Mouse (Mus musculus) liver, embryonic 14.5 days (tissue): ENCODE results near the gene A930002H24Rik. TPM values are rescaled to one million over a fixed set of nuclear protein-coding genes. Genes with fewer than 3 reads are reported as not detected.
A peak's percentile ranks its signal among the peaks of the same experiment; 100 is the strongest.

Experiments
- ATAC-seq: fragments of 200-750 bp; cut with Nextera tagmentation; 2 replicates; pipeline ENCODE4 v1.8.0; 2017; ENCODE audit warnings: moderate number of reproducible peaks, mild to moderate bottlenecking, moderate library complexity; ENCODE audit not compliant: insufficient read depth
- DNase-seq, 3 experiments: peaks; one replicate each; pipeline ENCODE4 v3.0.0-alpha.2; 2012 to 2013; ENCODE audit warnings: low read depth in 3 of 3, low spot score in 3 of 3
- H3K27ac ChIP-seq: fragments of 300-500 bp; sonication (generic); 2 replicates; pipeline ENCODE4 v1.5.1; 2014; ENCODE audit warnings: moderate library complexity, mild to moderate bottlenecking, control low read depth, inconsistent platforms
- H3K27me3 ChIP-seq: fragments of 300-500 bp; sonication (generic); 2 replicates; pipeline ENCODE4 v1.6.1; 2014; ENCODE audit warnings: mild to moderate bottlenecking, low read length, moderate library complexity; ENCODE audit not compliant: control insufficient read depth, insufficient read depth
- H3K36me3 ChIP-seq: fragments of 300-500 bp; sonication (generic); replicated peaks from 2 replicates; pipeline ENCODE4 v1.6.1; 2014; ENCODE audit warnings: low read depth; ENCODE audit not compliant: control insufficient read depth, insufficient read depth
- H3K4me1 ChIP-seq, 2 experiments: fragments of 200-500 bp in 1 of 2; fragments of 300-500 bp in 1 of 2; sonication (generic) in 1 of 2; replicated peaks; 2 replicates each; pipeline ENCODE4 v1.6.1; 2012 to 2014; ENCODE audit warnings: antibody characterized with exemption in 1 of 2, inconsistent platforms in 1 of 2, low read length in 1 of 2; ENCODE audit not compliant: control insufficient read depth in 2 of 2, insufficient read depth in 2 of 2
- H3K4me2 ChIP-seq: fragments of 300-500 bp; sonication (generic); 2 replicates; pipeline ENCODE4 v1.6.1; 2014; ENCODE audit warnings: low read depth, mild to moderate bottlenecking, control low read depth, moderate library complexity
- H3K4me3 ChIP-seq, 2 experiments: fragments of 200-500 bp in 1 of 2; fragments of 300-500 bp in 1 of 2; sonication (generic) in 1 of 2; 2 replicates each; pipeline ENCODE4 v1.5.1; 2012 to 2014; ENCODE audit warnings: low read depth in 2 of 2, low read length in 2 of 2, mild to moderate bottlenecking in 2 of 2, control low read depth in 1 of 2, inconsistent platforms in 1 of 2, moderate library complexity in 1 of 2; ENCODE audit not compliant: insufficient read depth in 1 of 2
- H3K9ac ChIP-seq: fragments of 300-500 bp; sonication (generic); replicated peaks from 2 replicates; pipeline ENCODE4 v1.6.1; 2014; ENCODE audit warnings: mild to moderate bottlenecking, control low read depth, moderate library complexity
- H3K9me3 ChIP-seq: fragments of 300-500 bp; sonication (generic); 2 replicates; pipeline ENCODE4 v1.6.1; 2016; ENCODE audit warnings: low read length, mixed read lengths; ENCODE audit not compliant: control insufficient read depth
- CTCF ChIP-seq: IDR thresholded peaks from 2 replicates; pipeline ENCODE4 v1.5.1; 2016; ENCODE audit warnings: antibody characterized with exemption, low read depth, control low read depth
- EP300 ChIP-seq: IDR thresholded peaks from 2 replicates; pipeline ENCODE4 v1.6.1; 2016; ENCODE audit warnings: antibody characterized with exemption, low read depth
- WGBS: fragments of 180-500 bp; shearing (Covaris S2); extraction: QIAGEN DNeasy Blood & Tissue Kit; methylation state at CpG from one replicate; pipeline ENCODE4 v1.1.7; 2014; ENCODE audit not compliant: insufficient replicate concordance; 5-methylcytosine and 5-hydroxymethylcytosine counted together
- polyA plus RNA-seq, 2 experiments: library from polyadenylated mRNA; depleted of rRNA in 1 of 2; stranded (reverse) in 1 of 2; unstranded in 1 of 2; fragments of >200 nt; fragmentation: Nextera tagmentation in 1 of 2; extraction: Ambion mirVana in 1 of 2; gene quantifications; 2 replicates each; pipeline versions ENCODE4 v1.2.1 to v1.2.3; 2012 to 2014

The A930002H24Rik gene
- polyA plus RNA-seq, 2 experiments = 0.29 to 0.68 TPM

DNA sequence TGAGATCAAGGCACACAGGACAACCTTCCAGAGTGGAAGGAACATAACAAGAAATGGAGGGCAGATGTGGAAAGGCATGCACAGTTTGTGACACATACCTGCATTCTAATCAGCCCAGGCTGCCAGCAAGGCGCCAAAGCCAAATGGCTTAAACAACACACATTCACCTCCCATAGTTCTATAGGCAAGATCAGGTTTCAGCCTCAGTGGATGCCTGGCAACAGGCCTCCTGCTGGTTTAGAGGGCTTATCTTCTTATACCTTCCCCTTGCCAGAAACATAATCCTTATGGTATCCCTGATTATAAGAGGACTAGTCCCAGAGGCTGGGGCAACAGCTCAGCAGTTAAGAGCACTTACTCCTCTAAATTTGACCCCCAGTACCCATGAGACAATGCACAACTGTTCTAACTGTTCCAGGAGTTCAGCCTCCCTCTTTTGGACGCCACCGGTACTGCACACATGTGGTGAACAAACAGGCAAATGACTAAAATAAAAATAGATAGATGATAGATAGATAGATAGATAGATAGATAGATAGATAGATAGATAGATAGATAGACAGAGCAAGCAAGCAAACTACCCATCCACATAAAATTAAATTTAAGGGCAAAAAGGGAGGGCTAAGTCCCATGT is 23.8 kb downstream of the A930002H24Rik start:
- DNase-seq = no peak
- Histone ChIP-seq H3K27ac (no peak overlapping the region), H3K9ac (no peak overlapping the region), H3K36me3 (no peaks in the 10 kb centered on the region), H3K4me2 (no peak overlapping the region), H3K9me3 (no peaks in the 10 kb centered on the region), H3K27me3 (no peaks in the 10 kb centered on the region), H3K4me1 (no peaks in the 10 kb centered on the region), H3K4me3 (no peak overlapping the region)
- 85% methylated on average over 3 of the region's 3 CpGs for WGBS
- TF ChIP-seq CTCF (0 out of 2 replicates have a peak, but pooled peaks have one; percentile 16), EP300 (no peak)
- ATAC-seq = no peak

DNA sequence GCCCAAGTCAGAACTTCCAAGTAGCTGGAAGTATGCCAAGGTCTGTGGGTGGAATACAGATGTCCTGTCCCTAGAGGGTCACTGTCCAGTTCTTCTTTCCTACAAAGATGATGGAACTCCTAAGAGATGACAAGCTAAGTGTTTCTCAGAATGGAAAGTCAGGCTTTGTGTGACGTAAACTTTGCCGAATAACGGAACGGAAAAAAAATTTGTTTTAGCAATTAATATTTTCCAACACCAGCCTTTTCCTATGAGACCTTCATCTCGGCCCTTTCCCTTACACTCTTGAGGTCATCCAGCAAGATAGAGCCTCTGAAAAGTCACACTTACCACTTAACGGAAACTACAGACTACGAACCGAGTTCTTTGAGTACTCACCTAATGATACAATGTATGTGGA is 25.4 kb downstream of the A930002H24Rik start:
- Histone ChIP-seq H3K4me3 (no peak overlapping the region), H3K36me3 (no peaks in the 10 kb centered on the region), H3K4me2 (no peak overlapping the region), H3K27me3 (no peaks in the 10 kb centered on the region), H3K4me1 (no peaks in the 10 kb centered on the region), H3K9ac (no peak overlapping the region), H3K9me3 (no peaks in the 10 kb centered on the region), H3K27ac (no peak overlapping the region)
- no peak for TF ChIP-seq EP300
- TF ChIP-seq CTCF = no peak
- ATAC-seq (no peak), DNase-seq (no peak)
- 80% methylated on average over 8 of the region's 8 CpGs for WGBS

DNA sequence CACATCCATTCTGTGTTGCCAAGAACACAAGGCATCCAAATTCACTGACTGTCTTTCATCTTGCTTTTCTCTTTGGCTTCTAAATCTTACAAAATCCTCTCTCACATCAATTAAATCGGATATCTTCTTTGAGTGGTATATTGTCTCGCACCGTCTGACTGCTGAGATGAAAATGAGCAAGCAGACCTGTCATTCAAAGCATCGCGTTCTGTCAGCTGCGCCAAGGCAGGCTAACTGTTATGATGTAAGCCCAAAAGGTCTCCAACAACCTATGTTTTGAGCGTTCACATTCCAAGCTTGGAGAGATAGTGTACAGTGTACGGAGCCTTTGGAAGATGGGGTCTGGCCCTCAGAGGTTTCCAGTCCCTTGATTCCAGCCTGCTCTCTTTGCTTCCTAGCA is 26.9 kb downstream of the A930002H24Rik start:
- no peaks in the 10 kb centered on the region for H3K36me3 ChIP-seq
- no peaks in the 10 kb centered on the region for H3K4me1 ChIP-seq
- no peak overlapping the region for H3K27ac ChIP-seq
- H3K27me3 ChIP-seq = no peaks in the 10 kb centered on the region
- 73% methylated on average over 8 of the region's 8 CpGs for WGBS
- no peaks in the 10 kb centered on the region for H3K9me3 ChIP-seq
- no peak overlapping the region for H3K4me2 ChIP-seq
- no peak overlapping the region for H3K9ac ChIP-seq
- TF ChIP-seq CTCF (no peak), EP300 (no peak)
- no peak for DNase-seq
- ATAC-seq = no peak
- no peak overlapping the region for H3K4me3 ChIP-seq

DNA sequence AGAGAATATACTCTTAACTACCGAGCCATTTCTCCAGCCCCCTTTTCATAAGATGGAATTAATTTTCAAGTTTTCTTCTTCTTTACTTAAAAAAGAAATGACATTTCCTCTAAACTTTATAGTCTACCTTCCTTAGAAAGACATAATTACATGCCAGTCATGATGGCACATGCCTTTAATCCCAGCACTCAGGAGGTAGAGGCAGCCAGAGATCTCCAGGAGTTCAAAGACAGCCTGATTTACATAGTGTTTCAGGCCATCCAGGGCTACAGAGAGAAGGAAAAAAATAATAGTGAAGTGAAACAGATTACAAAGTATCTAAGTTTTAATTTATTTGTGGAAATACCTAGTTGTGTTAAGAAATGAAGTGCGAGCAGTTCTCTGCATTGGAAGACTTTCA is 27.4 kb downstream of the A930002H24Rik start:
- no peak overlapping the region for H3K9ac ChIP-seq
- H3K9me3 ChIP-seq = no peaks in the 10 kb centered on the region
- no peaks in the 10 kb centered on the region for H3K27me3 ChIP-seq
- H3K27ac ChIP-seq = no peak overlapping the region
- 64% methylated on average over 2 of the region's 2 CpGs for WGBS
- no peak overlapping the region for H3K4me3 ChIP-seq
- H3K4me2 ChIP-seq = no peak overlapping the region
- DNase-seq = no peak
- H3K4me1 ChIP-seq = no peaks in the 10 kb centered on the region
- H3K36me3 ChIP-seq = no peaks in the 10 kb centered on the region
- ATAC-seq = no peak
- no peak for TF ChIP-seq EP300
- TF ChIP-seq CTCF = no peak

DNA sequence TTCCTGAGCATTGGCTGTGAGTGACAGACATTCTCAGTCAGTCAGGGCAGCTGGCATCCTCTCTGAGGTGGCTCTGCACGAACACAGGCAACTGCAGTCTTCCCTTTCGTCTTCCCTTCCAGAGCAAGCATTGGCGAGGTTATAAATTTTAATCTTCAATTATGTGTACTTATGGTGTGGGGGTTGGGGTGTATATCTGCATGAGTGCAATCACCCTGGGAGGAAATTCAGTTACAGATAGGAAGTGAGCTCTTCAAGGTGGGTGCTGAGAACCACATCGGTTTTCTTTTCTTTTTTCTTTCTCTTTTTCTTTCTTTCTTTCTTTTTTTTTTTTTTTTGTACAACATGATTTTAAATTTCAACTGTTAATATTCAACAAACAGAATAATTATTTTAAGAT is 32.0 kb downstream of the A930002H24Rik start:
- Histone ChIP-seq H3K9ac (no peak overlapping the region), H3K27ac (no peak overlapping the region), H3K36me3 (no peaks in the 10 kb centered on the region), H3K4me3 (no peak overlapping the region), H3K9me3 (no peaks in the 10 kb centered on the region), H3K4me2 (no peak overlapping the region), H3K27me3 (no peaks in the 10 kb centered on the region), H3K4me1 (peaks cover 0 to 4% of the 10 kb centered on the region in 2 experiments; a peak in 1 of 4 replicates)
- ATAC-seq (no peak), DNase-seq (no peak)
- WGBS = 33% methylated on average over 4 of the region's 4 CpGs
- TF ChIP-seq CTCF = no peak
- TF ChIP-seq EP300 = no peak
